Mouse (Mus musculus): ENCODE measurements around the gene Ikzf3.

- TF ChIP-seq POLR2A (IDR thresholded peaks at IDR 0.05; ENCODE audit: insufficient read length, low read depth) = no peak
- no peak for TF ChIP-seq USF1 (IDR thresholded peaks at IDR 0.05; ENCODE audit: low read depth)
- TF ChIP-seq CEBPB (IDR thresholded peaks at IDR 0.05; ENCODE audit: insufficient read depth, poor library complexity, severe bottlenecking) = no peak
- TF ChIP-seq POLR2AphosphoS2 (IDR thresholded peaks at IDR 0.05; ENCODE audit: insufficient read length, low read depth) = no peak
- TF ChIP-seq MYOD1 (IDR thresholded peaks at IDR 0.05; ENCODE audit: control insufficient read depth in 1 of 3, insufficient read length in 2 of 3, low read depth in 2 of 3) = no peak
- TF ChIP-seq TCF12 (IDR thresholded peaks at IDR 0.05; ENCODE audit: insufficient read depth, poor library complexity, severe bottlenecking) = no peak
- no peak for TF ChIP-seq MAX (IDR thresholded peaks at IDR 0.05; ENCODE audit: low read depth)
- no peak for TF ChIP-seq MYOG (IDR thresholded peaks at IDR 0.05; ENCODE audit: control insufficient read depth in 1 of 3, insufficient read depth in 1 of 3, insufficient read length in 2 of 3, low read depth in 2 of 3)
- TF ChIP-seq TCF3 (IDR thresholded peaks at IDR 0.05; ENCODE audit: insufficient read length, low read depth) = no peak
- no peak for TF ChIP-seq SRF (IDR thresholded peaks at IDR 0.05; ENCODE audit: control insufficient read depth, insufficient read length, low read depth)
Observed at GRCm38 (mm10) chr11:98473916-98474479, 71.8 kb downstream of the Ikzf3 start.
